Comparison of ENCODE assay signal across 8 mouse cellular contexts in genomic region chr11:116412904-116413630, GRCm38 (mm10). TPM values are rescaled to one million over a fixed set of nuclear protein-coding genes. Genes with fewer than 3 reads are reported as not detected.
DNase-seq lines count a peak whose midpoint lies in the region; ATAC-seq and TF ChIP-seq lines count a peak whose summit lies in the region.

Gene Rnf157 (minus strand): TSS chr11:116413032.

- H3K27me3 ChIP-seq in hindbrain, postnatal 0 days (ENCODE audit: insufficient read depth, low read length) = no peaks in the 10 kb centered on the region

- DNase-seq in embryo, embryonic 10 days (ENCODE audit: low spot score) = peak; percentile 85
- DNase-seq in gastrocnemius, postnatal 10 days = peak; percentile 85
- DNase-seq in hindbrain, postnatal 0 days (ENCODE audit: low spot score) = peak; percentile 96
- DNase-seq in left cerebral cortex, postnatal 14 days (ENCODE audit: low spot score in 2 of 2) = peak; percentile 90 to 92
- DNase-seq in right cerebral cortex, postnatal 10 days (ENCODE audit: low spot score in 2 of 2) = peak; percentile 94
- DNase-seq in urinary bladder, postnatal 4 days (ENCODE audit: low spot score in 2 of 2) = peak; percentile 75 to 80

- no peaks in the 10 kb centered on the region for H3K36me3 ChIP-seq in hindbrain, postnatal 0 days (ENCODE audit: insufficient read depth, low read length)

- peak within 1 kb of the TSS; percentile 94 for H3K27ac ChIP-seq in hindbrain, postnatal 0 days

- H3K4me3 ChIP-seq in hindbrain, postnatal 0 days (ENCODE audit: low read length) = peak within 1 kb of the TSS; percentile 81

- H3K4me1 ChIP-seq in hindbrain, postnatal 0 days (ENCODE audit: insufficient read depth, low read length) = peaks cover 12% of the 10 kb centered on the region; the same call in 1 of the 2 replicates

- WGBS in hindbrain, postnatal 0 days = 4% methylated on average over 58 of the region's 82 CpGs

- peak within 1 kb of the TSS; percentile 92 for H3K9ac ChIP-seq in hindbrain, postnatal 0 days (replicated peaks; ENCODE audit: low read length)

- intact Hi-C loops in left cerebral cortex, postnatal 14 days (cut with DNase I) = no loop called here

- H3K4me2 ChIP-seq in hindbrain, postnatal 0 days (ENCODE audit: low read depth, low read length) = peak within 1 kb of the TSS; percentile 90

- no peaks in the 10 kb centered on the region for H3K9me3 ChIP-seq in hindbrain, postnatal 0 days (ENCODE audit: low read length)

- peak; percentile 58 for ATAC-seq in activated CD4-positive, CD25-positive, alpha-beta regulatory T cell, adult 4 months
- ATAC-seq in hindbrain, postnatal 0 days = peak; percentile 96
- peak; percentile 76 for ATAC-seq in megakaryocyte progenitor cell, adult 5-6 weeks (replicated peaks; ENCODE audit: poor library complexity)

- no peak for TF ChIP-seq CTCF in hindbrain, postnatal 0 days (IDR thresholded peaks at IDR 0.05; ENCODE audit: low read depth)

RNA-seq across cellular contexts. Expression of gene Rnf157, which starts in this region (rescaled TPM):
- 1 to 10 TPM; 6.6 to 6.9 TPM for polyA plus RNA-seq in activated CD4-positive, CD25-positive, alpha-beta regulatory T cell, adult 4 months (2017; shearing (Covaris generic))
- total RNA-seq in gastrocnemius, postnatal 10 days (2021) = 10 to 100 TPM; 43.1 to 43.3 TPM
- total RNA-seq in hindbrain, postnatal 0 days (2014; rRNA removed) = 108 and 117 TPM in 2 replicates
- 53.0 and 60.5 TPM in 2 replicates for polyA plus RNA-seq in hindbrain, postnatal 0 days (2015; fragmentation: Nextera tagmentation; extraction: Ambion mirVana)
- 100 to 1,000 TPM; 228 to 235 TPM for total RNA-seq in left cerebral cortex, postnatal 14 days (2021)
- total RNA-seq in megakaryocyte progenitor cell, adult 5-6 weeks (2015) = 7.1 and 7.6 TPM in 2 replicates
- 5.5 and 7.6 TPM in 2 replicates for total RNA-seq in megakaryocyte progenitor cell, adult 5-6 weeks (2017)

Comparison
In these comparisons a context has a peak if more than half of its experiments do, and no peak if none do; other contexts are left out.
1. Peak in every context shown above with its lines: DNase-seq, ATAC-seq, H3K4me3 ChIP-seq and H3K27ac ChIP-seq.
2. RNA of gene Rnf157 (total RNA-seq): 228 to 235 TPM in left cerebral cortex, postnatal 14 days, 108 to 117 TPM in hindbrain, postnatal 0 days and 43.1 to 43.3 TPM in gastrocnemius, postnatal 10 days; 5.5 to 7.6 TPM in megakaryocyte progenitor cell, adult 5-6 weeks; every median in the first group is over 4 times any median in the second.